Mouse (Mus musculus): ENCODE results near the gene Gkap1.
A peak's percentile ranks its signal among the peaks of the same experiment; 100 is the strongest.

Gkap1 gene

DNA sequence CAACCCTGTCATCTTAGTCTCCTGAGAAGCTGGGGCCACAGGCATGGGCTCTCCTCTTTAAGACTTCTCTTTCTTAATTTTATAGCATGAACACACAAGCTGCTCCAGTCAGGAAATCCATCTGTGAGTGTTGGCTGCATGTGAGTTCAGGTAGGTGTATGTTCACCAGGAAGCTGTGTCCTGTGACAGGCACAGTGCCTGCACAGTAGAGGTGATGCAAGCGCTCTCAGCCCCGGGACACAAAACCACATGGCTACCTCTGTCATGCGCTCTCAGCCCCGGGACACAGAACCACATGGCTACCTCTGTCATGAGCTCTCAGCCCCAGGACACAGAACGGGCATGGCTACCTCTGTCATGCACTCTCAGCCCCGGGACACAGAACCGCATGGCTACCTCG lies 12.0 kb downstream of the Gkap1 start:
- no peak for DNase-seq

DNA sequence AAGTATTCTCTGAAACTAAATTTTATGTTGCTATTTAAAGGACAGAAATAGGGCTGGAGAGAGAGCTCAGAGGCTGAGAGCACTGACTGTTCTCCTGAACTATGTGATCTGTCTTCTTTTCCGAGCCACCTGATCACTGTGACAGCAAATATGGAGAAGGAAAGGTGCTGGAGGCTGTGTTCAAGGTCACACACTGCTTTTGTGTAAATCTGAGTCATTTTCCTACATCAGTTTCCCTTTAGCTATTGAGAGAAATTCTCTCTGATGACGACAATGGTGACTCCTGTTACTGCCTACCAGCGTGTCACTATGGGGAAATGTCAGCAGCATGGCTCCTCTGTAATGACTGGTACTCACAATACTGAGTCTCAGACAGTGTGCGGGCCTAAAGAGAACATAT lies 13.8 kb downstream of the Gkap1 start:
- DNase-seq, result no peak

DNA sequence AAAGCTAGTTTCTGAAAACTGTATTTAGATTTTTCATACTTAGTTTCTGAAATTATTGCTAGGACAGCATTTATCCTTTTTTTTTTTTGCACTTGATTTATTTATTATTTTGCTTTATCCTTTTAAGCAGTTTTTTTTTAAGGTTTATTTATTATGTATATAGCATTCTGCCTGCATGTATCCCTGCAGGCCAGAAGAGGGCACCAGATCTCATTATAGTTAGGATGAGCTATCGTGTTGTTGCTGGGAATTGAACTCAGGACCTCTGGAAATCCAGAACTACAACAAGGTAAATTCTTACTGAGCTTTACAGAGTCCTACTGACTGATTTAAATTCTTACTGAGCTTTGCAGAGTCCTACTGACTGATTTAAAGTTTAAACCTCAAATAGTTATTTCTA lies 22.2 kb downstream of the Gkap1 start:
- no peak for DNase-seq

DNA sequence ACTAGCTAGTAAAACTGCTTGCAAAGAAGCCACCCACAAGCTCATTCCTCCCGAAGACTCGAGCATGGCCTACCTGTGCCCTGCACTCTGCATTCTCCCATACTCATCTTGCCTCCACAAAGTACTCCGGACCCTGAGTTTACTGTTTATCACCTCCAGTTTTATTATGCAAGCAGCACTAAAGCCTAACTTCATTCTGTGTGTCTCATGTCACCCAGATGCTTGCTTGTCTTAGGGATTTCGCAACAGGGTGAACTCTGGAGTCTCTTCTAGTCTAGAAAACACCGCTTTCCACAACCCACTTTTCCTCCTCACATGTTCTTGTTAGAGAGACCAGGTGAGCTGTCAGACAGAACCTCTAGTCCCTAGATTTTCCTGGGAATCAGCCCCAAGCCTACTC lies 26.5 kb downstream of the Gkap1 start:
- DNase-seq, result no peak

DNA sequence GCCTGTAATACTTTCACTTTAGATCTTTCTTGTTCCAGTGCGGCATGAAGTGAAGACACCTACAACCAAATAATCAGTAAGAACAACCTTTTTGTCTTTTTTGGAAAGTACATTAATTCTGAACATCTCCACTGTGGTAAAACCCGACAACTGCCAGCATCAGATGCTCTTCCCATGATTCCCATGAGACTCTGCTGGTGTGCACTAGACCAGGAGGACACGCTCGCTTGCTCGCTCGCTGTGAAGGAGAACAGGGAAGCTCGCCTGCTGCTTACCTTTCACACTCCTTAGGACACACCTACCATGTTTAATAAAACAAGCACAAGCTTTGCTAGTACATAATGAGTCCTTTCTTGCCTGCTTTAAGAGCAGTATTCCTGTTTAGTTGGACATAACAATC lies 39.0 kb downstream of the Gkap1 start:
- DNase-seq, result no peak

DNA sequence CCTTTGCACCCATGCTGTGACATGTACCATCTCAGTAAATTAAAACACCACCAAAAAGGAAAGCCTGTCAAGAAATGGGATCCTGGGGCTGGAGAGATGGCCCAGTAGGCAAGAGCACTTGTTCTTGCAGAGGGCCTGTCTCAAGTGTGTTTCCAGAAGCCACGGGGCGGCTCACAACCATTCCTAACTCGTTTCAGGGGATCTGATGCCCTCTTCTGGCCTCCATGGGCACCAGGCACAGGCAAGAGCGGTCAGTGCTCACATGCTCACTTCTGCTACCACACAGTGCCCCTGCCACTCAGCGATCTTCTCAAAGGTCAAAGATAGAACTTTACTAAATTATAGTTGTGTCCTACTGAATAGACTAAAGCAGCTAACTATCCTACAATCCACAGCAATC lies 42.9 kb downstream of the Gkap1 start:
- peak; percentile 64 to 69 for DNase-seq

DNA sequence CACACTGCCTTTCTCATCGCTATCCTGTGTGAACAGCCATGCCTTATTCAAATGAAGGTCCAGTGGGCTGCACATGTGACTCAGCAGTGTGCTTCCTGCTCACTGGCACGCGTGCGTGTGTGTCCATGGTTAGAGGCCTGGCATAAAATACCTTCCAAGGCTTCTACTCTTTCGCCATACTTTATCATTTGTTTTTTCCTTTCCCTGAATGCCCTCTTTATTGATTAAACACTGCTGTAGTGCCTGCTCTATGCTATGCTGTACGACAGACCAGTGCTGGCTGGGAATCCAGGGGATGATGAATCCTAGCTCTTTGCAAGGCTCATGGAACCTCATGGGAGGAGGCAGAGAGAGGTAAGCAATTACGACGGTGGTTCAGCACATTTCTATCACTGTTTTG lies 43.4 kb downstream of the Gkap1 start:
- no peak for DNase-seq

DNA sequence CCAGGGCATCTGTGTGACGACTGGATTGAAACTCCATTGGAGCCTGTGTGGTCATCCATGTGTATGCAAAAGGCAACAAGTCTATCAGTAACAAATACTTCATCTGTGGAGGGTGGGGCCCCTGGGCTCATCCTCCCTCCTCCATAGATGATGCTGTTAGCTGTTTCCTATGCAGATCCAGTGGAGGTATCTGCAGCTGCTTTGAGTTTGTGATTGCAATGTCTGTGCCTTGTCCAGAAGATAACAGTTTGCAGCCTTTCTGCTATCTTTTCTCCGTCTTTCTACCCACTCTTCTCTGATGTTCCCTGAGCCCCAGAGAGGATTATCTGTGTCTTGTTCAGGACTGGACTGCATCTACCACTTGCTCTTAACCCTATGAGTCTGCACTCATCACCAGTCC lies 46.9 kb downstream of the Gkap1 start:
- DNase-seq, result no peak

DNA sequence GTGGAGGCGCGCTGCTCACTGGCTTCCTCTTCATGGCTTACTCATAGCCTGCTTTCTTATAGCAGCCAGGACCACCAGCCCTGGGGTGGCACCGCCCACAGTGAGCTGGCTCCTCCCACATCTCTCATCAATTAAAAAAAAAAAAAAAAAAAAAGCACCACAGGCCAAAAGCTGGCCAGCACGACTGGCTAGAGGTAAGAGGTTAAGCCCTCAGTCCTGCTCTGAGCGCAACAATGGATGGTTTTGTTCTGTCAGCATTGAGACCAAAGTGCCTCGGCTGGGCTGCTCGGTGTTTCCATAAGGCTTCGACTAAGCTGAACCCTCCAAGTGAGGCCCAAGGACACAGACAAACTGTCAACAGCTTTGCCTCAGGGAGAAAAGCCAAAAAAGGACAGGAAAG lies 49.8 kb downstream of the Gkap1 start:
- no peak for DNase-seq

DNA sequence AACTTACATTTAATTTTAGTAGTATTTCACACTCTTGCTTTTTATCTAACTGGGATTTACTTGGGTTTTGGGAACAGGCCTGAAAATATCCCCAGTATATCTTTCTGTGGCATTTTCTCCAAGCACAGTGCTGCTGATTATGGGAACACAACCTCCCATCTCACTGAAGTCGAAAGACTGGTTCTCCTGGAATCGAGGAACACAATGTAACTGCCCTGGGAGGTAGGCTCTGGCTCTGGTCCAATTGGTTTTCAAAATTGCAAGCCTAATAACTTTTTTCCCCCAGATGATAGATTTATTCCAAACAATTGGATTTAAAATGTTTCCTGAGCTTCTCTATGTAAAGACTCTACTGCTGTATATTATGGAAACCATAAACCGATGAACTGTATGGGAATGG lies 55.3 kb downstream of the Gkap1 start:
- DNase-seq, result no peak

DNA sequence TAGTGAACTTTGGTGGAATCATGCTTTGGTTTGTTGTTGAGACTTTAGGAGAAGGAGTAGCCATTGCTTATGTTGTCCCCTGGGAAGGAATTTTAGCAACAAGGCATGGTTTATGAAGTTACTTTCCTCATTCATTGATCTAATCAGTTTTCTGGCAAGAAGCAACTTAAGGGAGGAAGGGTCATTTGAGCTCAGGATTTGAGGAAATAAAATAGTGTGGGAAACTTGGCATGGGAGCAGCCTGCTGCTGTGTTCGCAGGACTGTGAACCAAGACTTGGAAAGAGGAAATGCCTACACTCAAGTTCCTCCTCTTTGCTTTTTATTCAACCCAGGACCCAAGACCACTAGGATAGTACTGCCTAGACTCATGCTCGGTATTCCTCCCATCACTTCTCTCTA lies 58.0 kb downstream of the Gkap1 start:
- no peak for DNase-seq

DNA sequence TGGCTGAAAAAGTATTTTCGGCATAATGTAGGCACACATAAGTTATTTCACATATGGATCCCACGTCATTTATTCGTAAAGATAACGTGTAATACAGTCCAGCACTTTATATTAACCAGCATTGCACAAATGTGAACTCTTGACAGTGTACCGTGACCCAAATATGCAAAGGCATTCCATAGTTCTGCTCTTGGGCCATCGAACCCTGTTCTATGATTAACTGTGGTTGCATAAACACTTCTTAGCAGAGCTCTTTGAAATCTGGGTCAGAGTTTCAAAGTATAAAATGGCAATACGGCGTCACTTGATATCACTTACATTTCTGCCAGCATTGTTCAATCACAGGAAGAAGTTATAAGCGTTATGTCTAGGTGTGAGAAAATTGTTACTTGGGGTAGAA lies 59.1 kb downstream of the Gkap1 start:
- DNase-seq, result no peak

DNA sequence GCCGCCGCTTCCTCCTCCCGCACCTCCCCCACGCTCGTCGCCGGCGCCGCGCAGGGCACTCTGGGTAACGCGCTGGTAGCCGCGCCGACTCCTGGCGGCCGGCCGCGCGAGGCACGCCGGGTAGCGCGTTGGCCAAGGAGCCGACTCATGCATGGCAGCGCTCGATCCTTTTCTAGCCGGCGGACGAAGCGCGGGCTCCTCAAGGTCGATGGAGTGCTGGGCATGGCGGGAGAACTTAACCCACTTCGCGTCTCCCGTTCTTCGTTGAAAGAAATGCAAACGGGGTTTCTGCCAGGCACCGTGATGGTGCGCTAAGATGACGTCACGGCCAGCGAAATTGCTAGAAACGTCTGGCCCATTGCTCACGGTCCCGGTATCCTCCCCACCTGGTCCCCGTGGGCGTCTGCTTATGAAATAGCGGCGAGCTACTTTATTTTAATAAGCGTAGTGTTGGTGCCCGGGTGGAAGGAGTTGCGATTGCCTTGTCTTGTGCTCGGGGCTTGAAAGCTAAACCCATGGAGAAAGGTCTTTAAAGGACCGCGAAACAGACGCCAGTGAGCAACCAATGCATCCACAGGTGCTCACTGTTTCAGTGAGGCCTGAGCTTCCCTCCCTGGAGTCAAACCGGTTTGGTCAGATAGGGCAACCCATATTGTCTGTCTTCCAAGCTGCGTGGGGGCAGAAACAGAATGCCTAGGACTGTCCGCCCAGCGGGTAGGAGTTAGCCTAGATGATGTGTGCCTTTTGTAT lies 59.7 kb downstream of the Gkap1 start, which contains the start of gene Ubqln1:
Gene Ubqln1 (minus strand): TSS at position 62 of the 750 bp plus-strand sequence.
- DNase-seq, result peak; percentile 88 to 97

DNA sequence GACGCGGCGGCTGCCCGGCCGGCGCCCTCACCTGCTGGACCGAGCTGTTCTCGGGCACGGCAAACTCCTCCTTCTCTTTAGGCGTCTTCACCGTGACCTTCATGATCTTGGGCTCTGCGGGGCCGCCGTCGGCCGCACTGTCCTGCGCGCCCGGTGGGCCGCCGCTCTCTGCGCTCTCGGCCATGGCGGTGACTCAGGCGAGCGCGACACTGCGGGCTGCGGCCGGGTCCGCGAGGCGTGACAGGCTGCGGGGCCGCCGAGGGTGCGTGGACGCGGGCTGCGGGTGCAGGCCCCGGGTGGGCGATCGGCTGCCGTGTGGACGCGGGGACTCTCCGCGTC lies 60.3 kb downstream of the Gkap1 start:
- no peak for DNase-seq

DNA sequence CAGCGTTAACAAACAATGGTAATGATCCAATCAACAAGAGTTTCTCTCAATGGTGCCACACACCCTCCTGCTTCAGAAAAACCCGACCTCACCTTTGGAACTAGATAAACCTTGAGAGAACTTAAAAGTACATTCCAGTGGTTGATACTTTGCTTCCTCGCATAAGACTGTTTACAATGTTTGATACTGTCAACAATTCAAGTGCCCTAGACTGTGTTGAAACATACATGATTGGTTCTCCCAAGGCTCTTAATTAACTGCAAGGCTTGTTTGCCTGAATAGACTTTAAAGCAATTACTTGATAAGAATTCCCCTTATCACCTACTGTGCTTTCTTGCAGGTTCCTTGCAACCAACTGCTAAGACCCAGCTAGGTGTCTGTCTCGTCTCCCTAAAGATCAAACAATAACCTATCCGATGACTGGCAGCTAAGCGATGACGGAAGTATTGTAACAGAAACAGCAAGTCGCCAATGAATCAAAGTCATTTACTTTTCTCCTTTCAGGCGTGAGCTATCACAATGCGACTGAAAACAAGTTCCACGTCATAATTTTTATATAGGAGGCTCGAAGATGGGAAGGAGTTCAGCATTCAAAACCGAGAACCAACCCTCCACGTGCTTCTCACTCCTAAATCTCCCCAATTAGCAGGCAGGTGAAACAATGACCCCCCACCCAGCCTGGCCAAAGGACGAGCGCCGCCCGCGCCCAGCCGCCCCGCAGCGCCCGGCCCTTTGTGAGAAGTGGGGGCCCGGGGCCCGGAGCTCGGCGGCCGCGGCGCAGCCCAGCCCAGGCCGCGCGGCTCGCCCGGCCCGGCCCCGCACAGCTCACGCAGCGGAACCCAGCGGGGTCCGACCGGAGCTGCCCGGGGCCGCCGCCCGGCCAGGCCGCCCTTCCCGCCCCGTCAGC lies 60.9 kb downstream of the Gkap1 start:
- DNase-seq, result peak in 1 of 2 experiments; percentile 51

DNA sequence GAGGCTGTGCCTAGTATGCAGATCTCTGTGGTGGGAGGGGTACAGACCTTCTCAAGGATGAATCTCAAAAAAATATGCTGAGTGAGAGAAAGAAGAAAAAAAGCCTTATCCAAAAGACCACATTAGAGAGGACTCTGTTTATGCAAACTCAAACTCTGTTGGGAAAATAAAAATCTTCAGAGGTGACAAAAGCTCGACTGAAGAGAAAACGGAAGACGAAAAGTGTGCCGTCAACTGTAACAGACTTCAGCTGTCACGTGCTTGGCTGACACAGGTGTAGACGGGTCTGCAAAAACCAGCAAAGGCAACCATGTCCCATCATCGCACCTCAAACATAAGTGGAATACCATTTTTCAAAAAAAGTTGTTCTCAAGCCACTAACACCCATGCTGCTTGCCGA lies 61.7 kb downstream of the Gkap1 start:
- no peak for DNase-seq

DNA sequence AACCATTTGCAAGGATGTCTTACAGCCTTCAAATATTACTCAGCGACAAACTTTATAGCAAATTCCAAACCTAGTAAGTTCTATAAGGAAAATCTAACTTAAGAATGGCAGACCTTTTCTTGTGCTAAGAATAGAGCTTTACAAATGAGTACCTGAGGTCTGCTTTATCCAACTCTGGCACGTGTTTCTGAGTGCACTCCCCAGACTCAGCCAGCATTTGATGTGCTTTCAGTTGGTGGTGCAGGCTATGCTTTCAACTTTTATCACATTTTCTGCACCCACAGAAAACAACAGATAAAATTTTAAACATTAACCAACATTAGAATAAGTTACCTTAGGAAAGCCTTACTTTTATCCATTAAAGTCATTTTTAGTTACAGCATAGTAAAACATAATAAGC lies 63.0 kb downstream of the Gkap1 start:
- DNase-seq, result no peak

DNA sequence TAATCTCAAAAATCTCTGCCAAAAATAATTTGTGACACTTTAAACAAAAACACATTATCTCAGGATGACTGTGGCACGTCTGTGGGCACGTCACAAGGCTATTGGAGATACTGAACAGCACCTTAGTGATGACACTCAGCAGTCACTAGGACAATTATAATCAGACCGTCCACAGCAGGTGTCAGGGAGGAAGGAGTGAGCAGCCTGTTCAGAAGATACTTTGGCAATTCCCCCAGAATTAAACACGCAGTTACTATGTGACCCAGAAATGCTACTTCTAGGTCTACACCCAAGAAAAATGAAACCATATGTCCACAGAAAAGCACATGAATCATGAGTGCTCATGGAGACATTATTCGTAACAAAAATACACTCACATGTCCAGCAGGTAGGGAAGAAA lies 65.1 kb downstream of the Gkap1 start:
- peak; percentile 65 to 80 for DNase-seq

DNA sequence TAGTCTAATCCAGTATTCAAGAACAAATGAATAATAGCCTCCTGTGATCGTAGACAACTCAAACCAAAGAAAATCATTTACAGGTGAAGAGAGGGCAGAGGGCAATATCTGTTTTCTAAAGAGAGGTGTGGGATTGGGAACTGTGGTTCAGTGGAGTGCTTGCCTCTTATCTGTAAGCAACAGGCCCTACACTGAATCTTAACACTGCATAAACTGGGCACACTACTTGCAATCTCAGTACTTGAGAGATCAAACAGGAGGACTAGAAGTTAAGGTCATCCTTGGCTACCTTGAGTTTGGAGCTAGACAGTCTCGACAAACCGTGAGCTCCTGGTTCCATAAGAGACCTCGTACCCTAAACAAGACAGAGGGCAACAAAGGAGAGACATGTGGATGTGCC lies 69.4 kb downstream of the Gkap1 start:
- DNase-seq, result no peak

DNA sequence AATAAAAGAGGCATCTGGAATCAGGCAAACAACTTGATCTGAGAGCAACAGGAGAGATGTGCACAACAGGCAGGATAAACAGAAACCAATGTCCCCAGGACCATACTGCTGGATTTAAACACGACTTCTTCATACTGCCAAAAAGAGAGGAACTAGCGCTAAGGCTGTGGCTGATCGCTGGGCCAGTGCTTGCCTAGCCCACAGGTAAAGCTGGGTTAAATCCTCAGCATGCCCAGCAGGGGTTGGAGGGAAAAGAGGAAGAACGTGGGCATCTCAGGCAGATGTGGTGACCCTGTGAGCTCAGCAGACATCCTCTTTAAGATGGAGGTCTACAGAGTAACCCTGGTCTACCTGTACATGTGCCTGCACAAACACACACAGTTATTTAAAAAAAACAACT lies 70.5 kb downstream of the Gkap1 start:
- no peak for DNase-seq

DNA sequence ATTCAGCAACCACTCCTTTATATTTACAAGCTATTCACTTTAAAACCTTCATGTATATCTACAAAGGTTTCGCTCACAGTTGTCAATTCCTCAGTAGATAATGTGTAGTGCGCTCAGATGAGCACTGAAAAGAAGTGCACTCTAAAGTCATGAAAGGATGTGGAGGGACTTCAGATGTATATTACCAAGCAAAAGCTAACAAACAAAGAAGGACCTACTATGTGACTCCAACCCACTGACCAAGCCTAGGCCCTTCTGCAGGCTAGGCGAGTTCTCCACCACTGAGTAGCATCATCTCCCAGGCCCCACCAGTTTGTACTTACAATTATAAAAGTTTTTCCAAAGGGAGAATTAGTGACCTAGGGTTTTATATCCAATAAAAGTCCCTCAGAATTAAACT lies 71.3 kb downstream of the Gkap1 start:
- DNase-seq, result no peak

DNA sequence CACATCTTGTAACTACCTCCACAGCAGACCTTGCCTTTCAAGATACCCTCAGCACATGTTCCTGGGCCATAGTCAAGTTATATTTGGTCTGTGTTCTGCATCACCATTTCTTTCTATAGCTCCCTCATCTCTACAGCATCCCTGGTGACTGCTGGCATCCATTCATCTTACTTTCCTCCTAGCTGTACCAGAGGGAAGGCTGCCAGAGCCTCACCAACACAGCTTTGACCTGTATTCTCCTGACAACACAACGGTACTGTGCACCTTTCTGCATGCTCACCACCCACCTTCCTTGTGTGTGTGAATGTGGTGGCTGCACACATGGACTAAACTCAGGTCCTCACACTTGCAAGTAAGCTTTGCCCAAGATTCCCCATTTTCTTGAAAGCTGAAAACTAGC lies 72.6 kb downstream of the Gkap1 start:
- DNase-seq, result peak; percentile 72 to 77

DNA sequence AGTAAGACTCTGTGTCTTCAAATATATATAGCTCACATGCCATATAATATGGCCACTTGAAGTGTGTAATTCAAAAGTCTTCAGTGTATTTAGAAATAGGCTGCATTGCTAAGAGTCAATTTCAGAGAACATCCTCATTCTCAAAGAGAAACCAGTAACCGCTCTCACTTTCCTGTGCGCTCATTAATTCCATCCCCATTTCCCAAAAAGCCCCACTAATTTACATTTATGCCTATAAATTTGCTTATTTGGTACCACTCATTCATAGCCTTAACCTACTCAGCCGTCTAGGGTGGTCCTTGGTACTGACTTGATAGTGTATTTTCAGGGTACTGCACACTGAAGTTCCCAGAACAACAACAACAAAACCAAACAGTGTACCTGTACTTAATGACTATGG lies 73.6 kb downstream of the Gkap1 start:
- no peak for DNase-seq

DNA sequence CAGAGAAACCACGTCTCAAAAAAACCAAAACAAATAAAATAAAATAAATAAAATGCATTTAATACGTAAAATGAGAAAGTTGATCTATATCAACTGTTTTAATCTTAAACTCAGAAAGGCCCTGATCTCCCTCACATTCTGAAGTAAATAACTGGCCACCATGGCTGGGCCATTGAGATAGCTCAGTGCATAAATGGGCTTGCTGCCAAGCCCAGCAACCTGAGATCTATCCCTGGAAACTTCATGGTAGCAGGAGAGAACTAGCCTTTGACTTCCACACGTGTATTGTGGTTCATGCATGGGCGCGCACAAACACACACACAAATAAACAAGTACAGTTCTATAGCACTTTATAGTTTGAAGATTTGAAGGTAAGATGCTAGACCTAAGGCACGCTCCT lies 74.2 kb downstream of the Gkap1 start:
- DNase-seq, result no peak
